Mouse (Mus musculus): Measurements from ENCODE around the gene Efcab9. TPM values are rescaled to one million over a fixed set of nuclear protein-coding genes. Genes with fewer than 3 reads are reported as not detected.

The Efcab9 gene
- total and polyA plus RNA-seq, 2 experiments from 2014 or later = not detected

- DNase-seq (ENCODE audit: low spot score) = no peak
- Histone ChIP-seq H3K9me3 (ENCODE audit: low read length) (no peaks in the 10 kb centered on the region; the same call in 1 of the 2 replicates), H3K27ac (ENCODE audit: low read depth, low read length) (no peak overlapping the region), H3K4me2 (ENCODE audit: low read depth, low read length, poor library complexity, severe bottlenecking) (no peak overlapping the region), H3K4me3 (ENCODE audit: low read depth, low read length) (no peak overlapping the region), H3K27me3 (ENCODE audit: insufficient read depth, low read length) (no peaks in the 10 kb centered on the region), H3K4me1 (ENCODE audit: insufficient read depth, low read length) (no peaks in the 10 kb centered on the region), H3K36me3 (ENCODE audit: insufficient read depth, low read length) (no peaks in the 10 kb centered on the region), H3K9ac (replicated peaks; ENCODE audit: low read length, poor library complexity, severe bottlenecking) (no peak overlapping the region)
- WGBS = 92% methylated on average over 2 of the region's 2 CpGs
- ATAC-seq (ENCODE audit: low FRiP score) = no peak
- no peak for TF ChIP-seq CTCF (IDR thresholded peaks at IDR 0.05)
These were observed 41.8 kb upstream of the Efcab9 start for GRCm38 (mm10) chr11:32573669-32574068.

GRCm38 (mm10) chr11:32571103-32571502 lies 39.2 kb upstream of the Efcab9 start:
- H3K4me2 ChIP-seq (ENCODE audit: low read depth, low read length, poor library complexity, severe bottlenecking) = no peak overlapping the region
- H3K36me3 ChIP-seq (ENCODE audit: insufficient read depth, low read length) = no peaks in the 10 kb centered on the region
- no peak overlapping the region for H3K27ac ChIP-seq (ENCODE audit: low read depth, low read length)
- DNase-seq (ENCODE audit: low spot score) = no peak
- no peak for ATAC-seq (ENCODE audit: low FRiP score)
- H3K9ac ChIP-seq (replicated peaks; ENCODE audit: low read length, poor library complexity, severe bottlenecking) = no peak overlapping the region
- H3K4me3 ChIP-seq (ENCODE audit: low read depth, low read length) = no peak overlapping the region
- WGBS = 88% methylated on average over 6 of the region's 6 CpGs
- H3K27me3 ChIP-seq (ENCODE audit: insufficient read depth, low read length) = no peaks in the 10 kb centered on the region
- no peak for TF ChIP-seq CTCF (IDR thresholded peaks at IDR 0.05)
- no peaks in the 10 kb centered on the region; the same call in 1 of the 2 replicates for H3K9me3 ChIP-seq (ENCODE audit: low read length)
- no peaks in the 10 kb centered on the region for H3K4me1 ChIP-seq (ENCODE audit: insufficient read depth, low read length)

DNA sequence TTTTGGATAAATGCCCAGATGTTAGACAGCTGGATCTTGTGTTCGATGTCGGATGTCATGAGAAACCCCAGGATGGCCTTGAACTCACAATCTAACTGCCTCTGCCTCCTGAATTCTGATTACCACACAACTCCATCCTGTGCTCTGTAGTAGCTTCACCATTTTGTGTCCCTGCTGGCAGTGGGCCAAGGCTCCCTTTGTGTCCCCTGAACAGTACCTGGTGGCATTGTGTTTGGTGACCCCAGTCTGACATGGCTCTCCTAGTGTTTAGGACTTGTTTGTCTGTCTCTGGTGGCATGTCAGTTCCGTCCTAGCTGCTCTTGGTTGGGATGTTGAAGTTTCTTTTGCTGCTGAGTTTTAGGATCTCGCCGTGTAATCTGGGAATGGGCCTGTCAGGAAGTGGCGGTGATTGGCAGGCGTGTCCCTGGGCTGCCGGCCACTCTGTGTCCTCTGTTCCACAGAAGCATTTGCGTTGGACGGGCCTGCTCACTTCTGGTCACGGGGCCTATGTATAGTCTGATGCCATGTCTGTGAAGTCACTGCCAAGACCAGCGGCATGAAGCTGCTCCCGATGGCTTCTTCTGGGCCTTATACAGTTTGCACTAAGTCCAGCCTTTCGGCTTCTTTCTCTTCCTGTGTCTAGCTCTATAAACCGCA lies 36.9 kb upstream of the Efcab9 start:
- 82% methylated on average over 15 of the region's 15 CpGs for WGBS
- no peak overlapping the region for H3K4me2 ChIP-seq (ENCODE audit: low read depth, low read length, poor library complexity, severe bottlenecking)
- no peak overlapping the region for H3K9ac ChIP-seq (replicated peaks; ENCODE audit: low read length, poor library complexity, severe bottlenecking)
- no peak overlapping the region for H3K4me3 ChIP-seq (ENCODE audit: low read depth, low read length)
- no peaks in the 10 kb centered on the region for H3K36me3 ChIP-seq (ENCODE audit: insufficient read depth, low read length)
- no peaks in the 10 kb centered on the region for H3K4me1 ChIP-seq (ENCODE audit: insufficient read depth, low read length)
- no peak overlapping the region for H3K27ac ChIP-seq (ENCODE audit: low read depth, low read length)
- no peaks in the 10 kb centered on the region for H3K27me3 ChIP-seq (ENCODE audit: insufficient read depth, low read length)
- no peaks in the 10 kb centered on the region; the same call in 1 of the 2 replicates for H3K9me3 ChIP-seq (ENCODE audit: low read length)
- ATAC-seq (ENCODE audit: low FRiP score) = no peak
- no peak for TF ChIP-seq CTCF (IDR thresholded peaks at IDR 0.05)
- no peak for DNase-seq (ENCODE audit: low spot score)

DNA sequence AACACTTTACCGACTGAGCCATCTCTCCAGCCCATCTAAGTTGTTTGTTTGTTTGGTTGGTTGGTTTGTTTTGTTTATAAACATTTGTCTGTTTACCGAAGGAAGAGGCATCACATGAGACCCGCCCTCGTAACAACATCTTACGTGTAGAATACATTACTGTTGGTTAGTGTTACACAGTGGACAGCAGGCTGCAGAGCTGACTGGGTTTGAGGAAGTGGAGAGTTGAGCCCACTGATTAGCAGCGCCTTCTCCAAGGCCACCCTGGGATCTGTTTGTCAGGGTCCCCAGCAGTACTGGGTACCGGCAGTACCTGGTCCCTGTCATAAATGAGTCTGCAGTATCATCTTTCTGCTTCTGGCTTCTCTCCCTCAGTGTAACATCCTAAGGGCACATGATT lies 36.2 kb upstream of the Efcab9 start:
- WGBS = 95% methylated on average over 7 of the region's 7 CpGs
- H3K9me3 ChIP-seq (ENCODE audit: low read length) = no peaks in the 10 kb centered on the region; the same call in 1 of the 2 replicates
- H3K9ac ChIP-seq (replicated peaks; ENCODE audit: low read length, poor library complexity, severe bottlenecking) = no peak overlapping the region
- no peaks in the 10 kb centered on the region for H3K36me3 ChIP-seq (ENCODE audit: insufficient read depth, low read length)
- no peak overlapping the region for H3K27ac ChIP-seq (ENCODE audit: low read depth, low read length)
- H3K4me2 ChIP-seq (ENCODE audit: low read depth, low read length, poor library complexity, severe bottlenecking) = no peak overlapping the region
- no peaks in the 10 kb centered on the region for H3K4me1 ChIP-seq (ENCODE audit: insufficient read depth, low read length)
- DNase-seq (ENCODE audit: low spot score) = no peak
- no peak overlapping the region for H3K4me3 ChIP-seq (ENCODE audit: low read depth, low read length)
- ATAC-seq (ENCODE audit: low FRiP score) = no peak
- H3K27me3 ChIP-seq (ENCODE audit: insufficient read depth, low read length) = no peaks in the 10 kb centered on the region
- TF ChIP-seq CTCF (IDR thresholded peaks at IDR 0.05) = no peak

DNA sequence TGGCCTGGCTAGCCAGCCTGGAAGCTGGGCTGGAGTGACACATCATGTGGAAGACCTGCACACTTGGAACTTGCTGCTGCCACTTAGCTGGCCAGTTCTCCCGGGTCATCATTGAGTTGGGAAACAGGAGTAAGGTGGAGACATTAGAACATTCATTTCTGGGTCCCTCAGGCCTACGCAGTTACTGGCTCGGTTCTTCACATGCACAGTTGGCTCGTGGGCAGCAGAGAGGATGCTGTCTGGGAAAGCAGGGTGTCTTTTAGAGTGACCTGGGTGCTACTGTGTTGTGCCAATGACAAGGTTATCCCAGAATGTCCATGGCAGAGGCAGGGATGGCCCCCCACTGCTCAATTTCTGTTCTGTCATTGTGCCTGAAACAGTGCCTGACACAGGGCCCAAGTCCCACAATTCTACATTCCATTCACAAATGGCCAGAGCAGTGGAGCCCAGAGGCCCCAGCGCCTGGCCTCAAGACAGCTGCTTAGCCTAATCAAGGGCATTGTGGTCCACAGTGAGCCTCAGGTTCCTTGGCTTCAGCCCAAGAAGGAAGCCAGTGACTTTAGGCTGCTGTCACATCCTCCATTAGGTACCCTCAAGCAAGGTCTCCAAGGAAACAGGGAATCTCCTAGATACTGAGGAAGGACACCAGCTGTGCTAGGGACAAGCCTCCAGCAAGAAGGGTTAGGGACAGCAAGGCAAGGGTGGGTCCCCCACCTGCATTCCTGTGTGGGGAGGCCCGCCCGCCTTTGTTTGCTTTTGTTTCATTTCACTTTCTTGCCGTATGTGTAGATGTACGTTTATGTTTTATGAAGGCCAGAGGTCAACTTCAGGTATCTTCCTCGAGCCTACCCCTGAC lies 35.3 kb upstream of the Efcab9 start:
- no peak for ATAC-seq (ENCODE audit: low FRiP score)
- H3K9ac ChIP-seq (replicated peaks; ENCODE audit: low read length, poor library complexity, severe bottlenecking) = no peak overlapping the region
- WGBS = 86% methylated on average over 10 of the region's 10 CpGs

GRCm38 (mm10) chr11:32566184-32566583 lies 34.3 kb upstream of the Efcab9 start:
- 94% methylated on average over 6 of the region's 6 CpGs for WGBS
- H3K4me2 ChIP-seq (ENCODE audit: low read depth, low read length, poor library complexity, severe bottlenecking) = no peak overlapping the region
- no peaks in the 10 kb centered on the region for H3K4me1 ChIP-seq (ENCODE audit: insufficient read depth, low read length)
- DNase-seq (ENCODE audit: low spot score) (no peak), ATAC-seq (ENCODE audit: low FRiP score) (no peak)
- no peak overlapping the region for H3K27ac ChIP-seq (ENCODE audit: low read depth, low read length)
- no peak overlapping the region for H3K4me3 ChIP-seq (ENCODE audit: low read depth, low read length)
- no peaks in the 10 kb centered on the region for H3K27me3 ChIP-seq (ENCODE audit: insufficient read depth, low read length)
- H3K36me3 ChIP-seq (ENCODE audit: insufficient read depth, low read length) = no peaks in the 10 kb centered on the region
- no peak overlapping the region for H3K9ac ChIP-seq (replicated peaks; ENCODE audit: low read length, poor library complexity, severe bottlenecking)
- H3K9me3 ChIP-seq (ENCODE audit: low read length) = no peaks in the 10 kb centered on the region; the same call in 1 of the 2 replicates
- no peak for TF ChIP-seq CTCF (IDR thresholded peaks at IDR 0.05)

More for the DNA sequence above, 35.3 kb upstream of the Efcab9 start:
- Histone ChIP-seq H3K4me3 (ENCODE audit: low read depth, low read length) (no peak overlapping the region), H3K4me1 (ENCODE audit: insufficient read depth, low read length) (no peaks in the 10 kb centered on the region), H3K27ac (ENCODE audit: low read depth, low read length) (no peak overlapping the region), H3K4me2 (ENCODE audit: low read depth, low read length, poor library complexity, severe bottlenecking) (no peak overlapping the region), H3K36me3 (ENCODE audit: insufficient read depth, low read length) (no peaks in the 10 kb centered on the region), H3K9me3 (ENCODE audit: low read length) (no peaks in the 10 kb centered on the region; the same call in 1 of the 2 replicates), H3K27me3 (ENCODE audit: insufficient read depth, low read length) (no peaks in the 10 kb centered on the region)
- no peak for DNase-seq (ENCODE audit: low spot score)
- no peak for TF ChIP-seq CTCF (IDR thresholded peaks at IDR 0.05)

Data from midbrain, postnatal 0 days (tissue).